Mouse (Mus musculus) telencephalon, adult 2 months (tissue): ENCODE measurements around the gene Prm2.
"Not testable (repeated sequence)": the region's sequence is repeated elsewhere in the genome, so short reads cannot be mapped to it uniquely, and the experiment has no call there.

Source experiments
- DNase-seq: peaks from one replicate; pipeline ENCODE4 v3.0.0-alpha.2; 2011; ENCODE audit warnings: low read depth, low spot score

Prm2 gene

DNA sequence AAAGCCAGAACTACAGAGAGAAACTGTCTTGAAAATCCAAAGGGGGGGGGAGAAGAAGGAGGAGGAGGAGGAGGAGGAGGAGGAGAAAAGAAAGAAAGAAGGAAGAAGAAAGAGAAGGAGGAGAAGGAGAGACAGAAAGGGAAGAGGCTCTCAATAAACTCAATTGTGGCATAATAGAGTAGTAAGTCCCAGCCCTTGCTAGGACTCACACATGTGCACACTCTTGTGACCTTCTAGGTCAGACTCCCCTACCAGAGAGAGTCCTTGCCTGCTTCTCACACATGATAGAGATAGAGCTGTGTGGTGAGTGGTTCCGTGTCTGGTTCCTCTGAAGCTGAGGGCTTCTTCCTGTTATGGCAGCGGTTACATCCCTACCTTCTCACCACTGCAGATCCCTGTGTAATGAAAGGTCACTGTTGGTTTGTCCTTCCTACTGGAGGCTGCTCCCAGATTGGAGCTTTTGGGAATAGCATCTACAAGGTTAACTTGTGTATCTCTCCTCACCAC is 17.0 kb upstream of the Prm2 start, which contains the start of gene Gm11172:
Gene Gm11172 (plus strand): TSS at position 51 of the 507 bp plus-strand sequence.
- no peak for DNase-seq

GRCm38 (mm10) chr16:10810376-10810775 is 14.4 kb upstream of the Prm2 start:
- DNase-seq, result no peak

DNA sequence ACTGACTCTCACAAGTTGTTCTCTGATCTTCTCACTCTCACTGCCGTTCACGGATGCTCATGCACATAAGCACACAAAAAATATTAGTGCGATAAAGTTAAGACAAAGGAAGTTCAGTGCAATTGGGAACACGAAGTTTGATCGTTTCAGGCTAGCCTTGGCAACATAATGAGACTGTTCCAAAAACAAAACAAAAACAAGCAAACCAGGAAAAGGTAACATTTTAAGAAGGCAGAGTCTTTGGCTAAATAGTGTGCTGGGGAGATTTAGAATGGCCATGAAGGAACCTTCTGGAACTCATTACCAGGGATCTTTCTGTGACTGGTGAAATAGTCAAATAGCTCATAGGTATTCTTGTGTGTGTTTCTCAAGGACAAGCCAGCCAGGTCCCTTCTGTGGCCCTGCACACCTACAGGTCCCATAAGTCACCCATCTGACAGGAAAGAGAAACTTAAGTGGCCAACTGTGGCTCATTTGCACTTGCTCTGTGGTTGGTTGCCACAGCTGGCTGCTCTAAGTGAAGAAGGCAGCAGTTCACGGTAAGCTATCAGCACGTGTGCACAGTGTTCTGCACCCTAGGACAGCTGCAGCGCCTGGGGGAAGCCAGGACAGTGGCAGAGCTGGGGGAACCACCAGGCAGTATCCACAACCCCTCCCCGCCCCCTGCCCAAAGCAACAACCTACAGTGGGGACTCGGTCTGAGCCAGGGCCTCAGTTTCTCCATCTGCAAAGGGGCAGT is 10.0 kb upstream of the Prm2 start, which contains the start of gene Prm1:
Gene Prm1 (minus strand): TSS at position 51 of the 739 bp plus-strand sequence.
- DNase-seq, result no peak

DNA sequence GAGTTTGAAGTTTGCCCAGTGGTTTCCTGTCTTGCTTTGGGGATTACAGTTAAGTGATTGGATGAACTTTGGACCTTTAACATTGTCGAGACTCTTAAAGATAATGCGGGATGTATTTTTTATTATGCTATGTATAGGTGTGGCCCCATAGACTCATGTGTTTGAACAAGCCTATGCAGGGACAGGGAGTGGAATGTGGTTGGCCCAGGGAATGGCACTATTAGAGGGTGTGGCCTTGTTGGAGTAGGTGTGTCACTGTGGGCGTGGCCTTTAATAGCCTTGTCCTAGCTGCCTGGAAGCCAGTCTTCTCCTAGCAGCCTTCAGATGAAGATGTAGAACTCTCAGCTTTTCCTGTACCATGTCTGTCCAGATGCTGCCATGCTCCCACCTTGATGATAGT is 6.5 kb upstream of the Prm2 start:
- DNase-seq, result not testable (repeated sequence)

GRCm38 (mm10) chr16:10790702-10791101 is 5.2 kb downstream of the Prm2 start, which contains the start of gene Prm3:
Prm3 (minus strand) TSS chr16:10790914.
- no peak for DNase-seq

DNA sequence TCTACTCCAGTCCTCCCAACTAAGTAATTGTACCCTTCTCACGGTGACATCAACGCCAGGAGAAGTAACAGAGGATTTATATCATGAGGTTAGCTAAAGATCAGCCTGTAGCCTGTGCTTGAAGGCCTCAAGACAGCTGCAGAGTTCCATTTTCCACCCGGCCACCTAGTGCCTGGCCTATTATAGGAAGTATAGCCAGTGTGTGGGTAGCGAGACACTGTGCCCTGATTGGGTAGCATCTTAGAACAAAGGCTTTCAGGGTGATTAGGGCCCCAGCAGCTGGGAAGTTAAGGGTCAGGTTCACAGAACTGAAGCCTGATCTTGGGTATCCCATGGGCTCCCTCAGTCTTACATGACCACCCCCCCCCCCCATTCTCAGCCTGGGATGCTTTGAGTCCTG is 7.1 kb downstream of the Prm2 start:
- DNase-seq, result no peak

DNA sequence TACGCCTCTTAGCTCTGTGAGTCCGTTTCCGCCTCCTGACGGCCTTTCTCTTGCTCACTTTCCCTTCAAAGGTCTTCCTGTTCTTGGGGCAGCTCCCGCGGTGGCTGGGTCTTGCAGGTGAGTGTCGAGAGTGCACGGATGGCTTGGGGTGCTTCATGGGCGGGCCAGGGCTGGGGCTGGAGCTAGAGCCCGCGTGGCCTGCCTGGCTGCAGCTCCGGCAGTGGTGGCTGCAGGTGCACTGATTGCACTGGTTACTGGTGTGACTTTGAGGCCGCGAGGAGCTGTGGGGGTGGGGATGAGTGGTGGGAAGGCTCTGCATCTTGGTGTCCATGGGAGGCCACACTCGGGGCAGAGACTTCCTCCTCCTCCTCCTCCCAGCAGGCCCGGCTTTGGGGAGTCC is 7.7 kb downstream of the Prm2 start, which contains the start of gene Tnp2:
Gene Tnp2 (minus strand): TSS at position 390 of the 400 bp plus-strand sequence.
- no peak for DNase-seq

DNA sequence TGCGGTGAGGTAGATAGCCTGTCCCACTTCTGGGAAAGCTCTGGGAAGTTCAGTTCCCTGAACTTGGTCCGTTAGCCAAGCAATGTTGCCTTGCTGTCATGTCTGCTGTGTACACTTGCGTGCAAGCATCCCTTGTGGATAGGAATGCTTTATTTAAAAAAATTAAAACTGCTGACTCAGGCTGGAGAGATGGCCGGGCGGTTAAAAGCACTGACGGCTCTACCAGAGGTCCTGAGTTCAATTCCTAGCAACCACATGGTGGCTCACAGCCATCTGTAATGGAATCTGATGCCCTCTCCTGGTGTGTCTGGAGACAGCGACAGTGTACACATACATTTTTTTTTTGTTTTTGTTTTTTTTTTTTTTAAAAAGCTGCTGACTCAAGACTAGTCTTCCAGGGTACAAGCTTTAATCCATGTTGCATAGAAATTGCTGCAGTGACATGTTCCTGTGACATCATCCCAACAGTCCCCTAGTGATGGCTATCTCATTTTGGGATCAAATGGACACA is 8.3 kb downstream of the Prm2 start:
- no peak for DNase-seq

GRCm38 (mm10) chr16:10786782-10787547 is 9.0 kb downstream of the Prm2 start:
- no peak for DNase-seq

GRCm38 (mm10) chr16:10786288-10786687 is 9.6 kb downstream of the Prm2 start:
- peak; percentile 72 for DNase-seq

- peak; percentile 81 for DNase-seq
Observed at GRCm38 (mm10) chr16:10785371-10786231, 10.3 kb downstream of the Prm2 start, which contains the start of gene Socs1. Socs1 (minus strand) TSS chr16:10785536.

- no peak for DNase-seq
Observed at GRCm38 (mm10) chr16:10784793-10785370, 11.1 kb downstream of the Prm2 start.

GRCm38 (mm10) chr16:10783883-10784792 is 11.8 kb downstream of the Prm2 start:
- no peak for DNase-seq

- no peak for DNase-seq
Observed at GRCm38 (mm10) chr16:10783451-10783850, 12.5 kb downstream of the Prm2 start.

- DNase-seq, result no peak
Observed at GRCm38 (mm10) chr16:10783152-10783434, 12.8 kb downstream of the Prm2 start.

DNA sequence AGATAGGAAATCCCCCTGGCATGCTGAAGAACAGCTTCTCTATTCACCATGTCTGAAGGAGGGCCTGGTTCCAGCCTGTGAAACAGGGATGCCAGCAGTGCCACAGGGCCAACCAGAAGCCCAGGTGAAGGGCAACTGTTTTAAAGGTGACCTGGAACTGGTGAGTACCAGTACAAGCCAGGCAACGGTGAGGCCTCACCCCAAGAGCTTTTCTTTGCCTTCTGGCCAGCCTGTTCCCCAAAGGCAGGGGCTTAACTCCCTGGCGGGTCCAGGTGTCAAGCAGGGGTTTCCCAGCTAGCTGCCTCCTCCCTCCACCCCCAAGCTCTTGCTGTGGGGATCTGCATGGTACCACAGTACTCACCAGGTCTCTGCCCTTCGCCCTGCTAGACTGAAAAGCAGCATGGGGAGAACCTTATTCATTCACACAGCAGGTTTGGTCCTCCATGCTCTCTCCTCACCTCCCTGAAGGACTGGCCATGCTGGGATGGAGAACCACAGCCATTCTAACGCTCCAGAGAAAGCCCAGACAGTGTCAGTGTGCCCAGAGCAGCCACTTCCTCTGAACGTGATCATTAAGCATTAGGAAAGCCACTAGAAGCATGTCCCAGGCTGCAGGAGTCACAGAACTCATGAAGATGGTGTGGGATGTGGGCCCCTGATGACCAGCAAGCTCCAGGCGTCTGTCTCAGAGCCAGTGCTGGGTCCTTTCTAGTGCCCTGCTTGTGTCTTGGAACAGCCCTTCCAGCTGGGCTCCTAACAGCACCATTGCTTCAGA is 13.4 kb downstream of the Prm2 start:
- DNase-seq, result no peak

GRCm38 (mm10) chr16:10781862-10782371 is 14.0 kb downstream of the Prm2 start:
- no peak for DNase-seq

DNA sequence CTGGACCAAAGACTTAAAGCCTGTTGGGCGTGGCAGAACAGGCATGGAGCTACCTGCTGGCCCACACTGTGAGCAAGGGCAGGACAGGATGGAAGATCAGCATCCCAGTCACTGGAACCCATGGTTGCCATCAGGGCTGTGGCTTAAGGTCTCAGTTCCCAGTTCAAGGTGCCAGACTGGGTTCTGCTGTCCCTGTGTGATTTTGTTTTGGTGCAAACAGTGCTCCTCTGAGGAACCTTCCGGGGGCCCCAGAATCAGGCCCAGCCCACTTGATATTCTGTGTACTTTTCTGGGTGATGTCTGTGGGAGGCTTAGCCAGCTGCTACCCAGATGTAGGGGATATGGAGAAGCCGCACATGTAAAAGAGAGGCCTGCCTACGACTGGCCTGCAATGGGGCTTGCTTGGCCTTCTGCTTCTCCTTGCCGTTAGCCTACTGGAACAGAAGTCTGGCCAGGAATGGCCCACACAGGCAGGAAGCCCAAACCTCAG is 15.3 kb downstream of the Prm2 start:
- no peak for DNase-seq
